Mouse (Mus musculus): ENCODE data around the gene Gm49393. TPM values are rescaled to one million over a fixed set of nuclear protein-coding genes. Genes with fewer than 3 reads are reported as not detected.

The Gm49393 gene
- polyA plus RNA-seq, 1 experiment from 2014 or later, result not detected

DNA sequence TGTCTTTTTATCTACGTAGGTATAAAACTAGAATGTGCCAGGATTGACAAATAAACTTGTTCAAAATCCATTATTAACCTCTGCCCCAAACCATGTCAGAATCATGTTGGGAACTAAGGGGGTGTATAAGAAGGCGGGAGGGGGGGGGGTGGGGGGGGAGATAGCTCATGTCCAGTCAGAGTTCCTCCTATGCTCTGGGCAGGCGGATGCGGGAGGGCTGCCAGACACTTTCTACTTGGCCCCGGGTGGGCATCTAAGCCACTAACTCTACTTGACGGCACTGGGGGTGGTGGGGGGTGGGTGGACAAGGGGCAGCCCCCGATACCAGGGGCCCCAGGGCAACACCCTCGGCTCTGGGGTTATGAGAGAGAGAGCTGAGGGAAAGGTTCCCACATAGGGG is 92.2 kb downstream of the Gm49393 start:
- Histone ChIP-seq H3K27me3 (ENCODE audit: low read depth, poor library complexity, severe bottlenecking) (no peaks in the 10 kb centered on the region), H3K4me1 (no peaks in the 10 kb centered on the region), H3K27ac (no peak overlapping the region), H3K36me3 (no peaks in the 10 kb centered on the region), H3K9me3 (replicated peaks) (no peaks in the 10 kb centered on the region), H3K4me3 (no peak overlapping the region)
- 93% methylated on average over 8 of the region's 8 CpGs for WGBS
- no peak for DNase-seq (ENCODE audit: low spot score)

DNA sequence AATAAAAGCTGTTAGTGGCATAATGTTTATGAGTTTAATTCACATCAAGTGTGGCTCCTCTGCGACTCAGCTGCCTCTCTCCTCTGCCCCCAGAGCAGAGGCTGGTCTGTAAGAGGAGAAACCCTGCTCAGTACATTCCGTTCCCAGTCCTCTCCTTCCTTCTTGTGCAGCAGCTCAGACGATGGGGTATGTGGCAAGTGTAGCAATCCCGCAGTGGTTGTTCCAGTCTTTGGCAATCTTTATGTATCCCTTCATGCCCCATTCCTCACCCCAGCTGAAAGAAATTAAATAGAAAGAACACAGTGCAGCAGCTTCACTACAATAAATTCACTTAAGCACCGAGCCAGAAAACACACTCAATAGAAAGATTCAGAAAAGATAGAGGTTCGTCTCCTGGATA is 92.7 kb downstream of the Gm49393 start:
- Histone ChIP-seq H3K4me3 (no peak overlapping the region), H3K36me3 (no peaks in the 10 kb centered on the region), H3K9me3 (replicated peaks) (no peaks in the 10 kb centered on the region), H3K27ac (no peak overlapping the region), H3K4me1 (no peaks in the 10 kb centered on the region), H3K27me3 (ENCODE audit: low read depth, poor library complexity, severe bottlenecking) (no peaks in the 10 kb centered on the region)
- DNase-seq (ENCODE audit: low spot score), result no peak
- 90% methylated on average over 6 of the region's 6 CpGs for WGBS

DNA sequence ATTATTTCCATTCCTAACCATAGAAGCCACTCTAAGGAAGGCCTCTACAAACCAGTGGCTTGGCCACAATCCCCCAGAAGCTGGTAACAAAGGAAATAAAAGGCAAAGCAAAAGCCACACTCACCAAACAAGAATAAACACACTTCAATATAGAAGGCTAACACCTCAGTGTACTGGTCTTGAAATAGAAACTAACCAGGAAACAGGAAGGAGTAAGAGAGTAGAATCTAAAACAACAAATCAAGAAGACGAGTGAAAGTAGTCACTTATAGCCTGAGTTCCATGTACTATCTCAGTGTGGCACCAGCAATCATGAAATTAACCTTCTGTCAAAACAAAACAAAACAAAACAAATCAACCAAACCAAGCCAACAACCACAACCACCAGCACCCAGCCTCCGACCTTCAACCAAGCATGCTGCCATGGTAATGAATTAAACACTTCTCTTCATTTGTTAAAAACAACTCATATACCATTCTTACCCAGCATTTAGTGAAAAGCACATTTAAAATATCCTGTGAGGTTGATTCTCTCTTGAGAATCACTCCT is 96.0 kb downstream of the Gm49393 start:
- 77% methylated on average over 2 of the region's 2 CpGs for WGBS
- Histone ChIP-seq H3K4me1 (no peaks in the 10 kb centered on the region), H3K9me3 (replicated peaks) (no peaks in the 10 kb centered on the region), H3K27me3 (ENCODE audit: low read depth, poor library complexity, severe bottlenecking) (no peaks in the 10 kb centered on the region), H3K4me3 (no peak overlapping the region), H3K27ac (no peak overlapping the region), H3K36me3 (no peaks in the 10 kb centered on the region)
- DNase-seq (ENCODE audit: low spot score), result no peak

DNA sequence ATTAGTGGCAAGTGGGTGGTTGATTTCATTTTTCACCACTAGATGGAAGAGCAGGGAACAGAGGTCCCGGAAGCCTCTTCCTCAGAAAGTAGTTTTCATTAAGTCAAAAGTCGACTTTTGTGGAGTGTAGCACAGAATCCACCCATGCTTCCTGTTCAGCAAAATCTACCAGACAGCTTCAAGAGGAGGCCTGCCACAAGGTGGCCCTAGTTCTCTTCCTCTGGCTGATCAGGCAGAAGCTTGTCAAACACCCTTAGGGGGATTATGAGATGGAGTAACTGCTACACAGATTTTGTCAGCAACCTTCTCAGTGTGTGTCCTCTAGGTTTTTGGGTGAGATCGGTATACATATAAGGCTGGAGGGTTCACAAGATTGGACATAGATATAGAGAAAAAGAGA is 109.3 kb downstream of the Gm49393 start:
- no peaks in the 10 kb centered on the region for H3K27me3 ChIP-seq (ENCODE audit: low read depth, poor library complexity, severe bottlenecking)
- no peak overlapping the region for H3K27ac ChIP-seq
- H3K36me3 ChIP-seq, result no peaks in the 10 kb centered on the region
- no peaks in the 10 kb centered on the region for H3K4me1 ChIP-seq
- no peak overlapping the region for H3K4me3 ChIP-seq
- no peaks in the 10 kb centered on the region for H3K9me3 ChIP-seq (replicated peaks)
- DNase-seq (ENCODE audit: low spot score), result no peak
- 63% methylated on average over 3 of the region's 3 CpGs for WGBS

DNA sequence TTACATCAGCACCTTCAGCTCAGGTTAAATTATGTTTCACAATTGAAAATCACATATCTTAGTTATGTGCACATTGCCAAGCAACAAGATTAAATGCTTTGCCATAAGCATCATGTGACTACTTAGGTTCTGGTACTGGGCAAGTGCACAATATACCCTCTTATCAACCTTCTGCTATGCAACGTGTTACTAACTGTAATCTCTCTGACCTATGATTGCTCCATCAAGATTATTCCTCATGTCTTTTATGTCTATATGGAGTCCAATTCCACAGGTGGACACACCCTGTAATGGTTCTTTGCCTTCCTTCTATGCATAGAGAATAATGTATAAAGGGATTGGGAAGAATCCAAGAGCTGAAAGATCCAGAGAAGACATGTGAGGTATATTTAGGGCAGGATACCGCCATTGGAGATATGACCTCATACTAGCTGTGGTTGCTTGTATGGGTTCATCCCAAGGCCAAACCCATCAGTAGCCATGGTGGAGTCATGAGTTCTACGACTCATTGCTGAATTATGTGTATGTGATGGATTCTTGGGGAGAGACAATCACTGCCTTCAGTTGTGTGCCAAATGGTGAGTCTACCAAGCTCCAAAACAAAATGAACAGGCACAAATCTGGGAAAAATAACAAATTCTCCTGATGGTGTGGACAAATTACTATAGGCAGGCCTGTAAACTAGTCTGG is 114.8 kb downstream of the Gm49393 start:
- H3K4me3 ChIP-seq, result no peak overlapping the region
- WGBS, result 75% methylated on average over 3 of the region's 3 CpGs
- H3K4me1 ChIP-seq, result no peaks in the 10 kb centered on the region
- DNase-seq (ENCODE audit: low spot score), result no peak
- no peaks in the 10 kb centered on the region for H3K9me3 ChIP-seq (replicated peaks)
- no peak overlapping the region for H3K27ac ChIP-seq
- no peaks in the 10 kb centered on the region for H3K27me3 ChIP-seq (ENCODE audit: low read depth, poor library complexity, severe bottlenecking)
- H3K36me3 ChIP-seq, result no peaks in the 10 kb centered on the region

DNA sequence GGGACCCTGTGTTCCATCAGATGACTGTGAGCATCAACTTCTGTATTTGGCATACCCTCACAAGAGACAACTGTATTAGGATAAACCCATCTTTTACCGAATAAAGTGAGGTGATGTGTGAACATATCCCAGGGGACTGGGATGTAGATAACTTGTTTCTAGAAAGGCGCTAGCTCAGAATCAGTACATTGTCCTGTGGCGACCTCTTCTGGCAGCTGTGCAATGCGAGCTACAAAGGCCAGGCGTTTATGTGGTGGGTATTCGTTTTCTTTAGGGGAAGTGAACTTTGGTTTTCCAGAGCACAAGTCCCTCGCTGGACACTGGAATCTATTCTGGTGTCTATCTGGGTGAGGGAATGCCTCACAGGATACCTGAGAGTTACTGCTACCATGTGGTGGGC is 115.9 kb downstream of the Gm49393 start:
- Histone ChIP-seq H3K27me3 (ENCODE audit: low read depth, poor library complexity, severe bottlenecking) (no peaks in the 10 kb centered on the region), H3K27ac (no peak overlapping the region), H3K4me3 (no peak overlapping the region), H3K9me3 (replicated peaks) (no peaks in the 10 kb centered on the region), H3K36me3 (no peaks in the 10 kb centered on the region), H3K4me1 (no peaks in the 10 kb centered on the region)
- DNase-seq (ENCODE audit: low spot score), result peak; percentile 58
- WGBS, result 13% methylated on average over 7 of the region's 7 CpGs

DNA sequence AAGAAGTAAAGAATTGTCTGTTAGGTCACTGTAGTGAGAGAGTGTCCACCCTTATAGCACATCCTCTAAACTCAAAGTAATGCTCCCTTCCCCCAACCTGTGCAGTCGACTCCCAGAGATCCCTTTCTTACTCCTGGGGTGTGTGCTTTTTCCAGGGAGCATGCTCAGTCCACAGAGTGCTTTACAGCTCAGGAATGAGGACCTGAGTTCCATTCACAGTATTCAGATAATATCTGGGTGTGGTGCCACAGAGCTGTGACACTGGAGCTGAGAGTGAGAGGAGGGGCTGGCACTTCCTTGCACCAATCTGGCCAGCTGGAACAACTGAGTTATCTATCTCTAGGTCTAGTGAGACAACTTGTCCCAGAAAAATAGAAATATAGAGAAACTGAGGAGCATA is 121.7 kb downstream of the Gm49393 start:
- no peak for DNase-seq (ENCODE audit: low spot score)
- Histone ChIP-seq H3K9me3 (replicated peaks) (no peaks in the 10 kb centered on the region), H3K4me1 (no peaks in the 10 kb centered on the region), H3K27me3 (ENCODE audit: low read depth, poor library complexity, severe bottlenecking) (no peaks in the 10 kb centered on the region), H3K36me3 (no peaks in the 10 kb centered on the region), H3K4me3 (no peak overlapping the region), H3K27ac (no peak overlapping the region)
- 85% methylated on average over 1 of the region's 1 CpGs for WGBS

DNA sequence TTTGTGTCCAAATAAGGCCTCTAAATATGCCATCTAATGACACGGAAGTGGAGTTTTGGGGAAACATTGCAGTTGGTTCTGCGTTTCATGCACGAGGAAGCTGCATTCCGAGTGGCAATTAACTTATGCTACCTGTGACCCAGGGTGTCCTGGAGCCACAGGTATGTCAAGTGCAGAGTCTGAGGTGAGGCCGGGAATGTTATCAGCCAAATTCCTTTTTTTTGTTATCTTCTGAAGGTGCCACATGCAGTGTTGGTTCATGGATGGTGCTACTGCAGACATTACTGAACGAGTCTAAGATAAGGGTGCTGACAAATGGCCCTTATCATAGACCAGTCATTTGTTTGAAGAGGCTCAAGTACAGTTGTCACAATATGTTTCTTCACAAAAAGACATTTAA is 122.6 kb downstream of the Gm49393 start:
- DNase-seq (ENCODE audit: low spot score), result no peak
- Histone ChIP-seq H3K36me3 (no peaks in the 10 kb centered on the region), H3K27me3 (ENCODE audit: low read depth, poor library complexity, severe bottlenecking) (no peaks in the 10 kb centered on the region), H3K27ac (no peak overlapping the region), H3K9me3 (replicated peaks) (no peaks in the 10 kb centered on the region), H3K4me1 (no peaks in the 10 kb centered on the region), H3K4me3 (no peak overlapping the region)
- WGBS, result 87% methylated on average over 6 of the region's 6 CpGs

DNA sequence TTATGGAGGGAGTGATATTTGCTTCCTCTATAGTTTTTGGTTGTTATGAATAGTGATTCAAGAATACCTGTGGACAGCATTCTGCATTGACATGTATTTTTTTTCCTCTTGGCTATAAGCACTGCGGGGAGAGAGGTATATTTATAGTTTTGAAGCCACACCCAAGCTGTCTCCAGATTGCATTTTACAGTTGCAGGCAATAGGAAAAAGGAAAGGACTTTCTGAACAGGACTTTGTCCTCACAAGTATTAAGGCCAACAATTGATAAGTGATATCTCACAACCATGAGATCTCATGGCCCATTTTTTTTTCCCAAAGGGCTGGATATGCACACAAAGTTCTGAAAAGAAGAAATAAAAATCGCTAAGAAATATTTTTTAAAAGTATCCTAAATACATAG is 125.7 kb downstream of the Gm49393 start:
- Histone ChIP-seq H3K4me3 (no peak overlapping the region), H3K27ac (no peak overlapping the region), H3K4me1 (no peaks in the 10 kb centered on the region), H3K27me3 (ENCODE audit: low read depth, poor library complexity, severe bottlenecking) (no peaks in the 10 kb centered on the region), H3K9me3 (replicated peaks) (no peaks in the 10 kb centered on the region), H3K36me3 (no peaks in the 10 kb centered on the region)
- no peak for DNase-seq (ENCODE audit: low spot score)
- WGBS, result 77% methylated on average over 2 of the region's 2 CpGs

Other genes starting within 250 kb of the Gm49393 start
- not detected in 2 replicates for gene BC051665, start 149.2 kb downstream of the Gm49393 start, polyA plus RNA-seq (2016; fragmentation: Nextera tagmentation; extraction: Ambion mirVana)
- gene Ctsll3, start 132.7 kb downstream of the Gm49393 start, polyA plus RNA-seq (2016; fragmentation: Nextera tagmentation; extraction: Ambion mirVana), result not detected in 2 replicates
- gene 4930486L24Rik, start 71.1 kb downstream of the Gm49393 start, polyA plus RNA-seq (2016; fragmentation: Nextera tagmentation; extraction: Ambion mirVana), result not detected in 2 replicates
- gene Gm49392, start 38.7 kb downstream of the Gm49393 start, polyA plus RNA-seq (2016; fragmentation: Nextera tagmentation; extraction: Ambion mirVana), result 0.21 and 0.25 TPM in 2 replicates
- 1.3 and 1.7 TPM in 2 replicates for gene Ctla2b, start 38.1 kb downstream of the Gm49393 start, polyA plus RNA-seq (2016; fragmentation: Nextera tagmentation; extraction: Ambion mirVana)
- not detected in 2 replicates for gene Tpbpb, start 30.7 kb downstream of the Gm49393 start, polyA plus RNA-seq (2016; fragmentation: Nextera tagmentation; extraction: Ambion mirVana)
- gene Gm49391, start 981 bp upstream of the Gm49393 start, polyA plus RNA-seq (2016; fragmentation: Nextera tagmentation; extraction: Ambion mirVana), result 0.96 and 1.2 TPM in 2 replicates
- gene Ctla2a, start 1.0 kb upstream of the Gm49393 start, polyA plus RNA-seq (2016; fragmentation: Nextera tagmentation; extraction: Ambion mirVana), result 9.6 and 11.3 TPM in 2 replicates
- gene Tpbpa, start 6.4 kb upstream of the Gm49393 start, polyA plus RNA-seq (2016; fragmentation: Nextera tagmentation; extraction: Ambion mirVana), result not detected in 2 replicates
- not detected in 2 replicates for gene Ctsj, start 70.4 kb upstream of the Gm49393 start, polyA plus RNA-seq (2016; fragmentation: Nextera tagmentation; extraction: Ambion mirVana)
- not detected in 2 replicates for gene Ctsq, start 105.0 kb upstream of the Gm49393 start, polyA plus RNA-seq (2016; fragmentation: Nextera tagmentation; extraction: Ambion mirVana)
- not detected in 2 replicates for gene Ctsr, start 228.7 kb upstream of the Gm49393 start, polyA plus RNA-seq (2016; fragmentation: Nextera tagmentation; extraction: Ambion mirVana)